Mouse (Mus musculus): ENCODE measurements around the gene Slc47a2. TPM values are rescaled to one million over a fixed set of nuclear protein-coding genes. Genes with fewer than 3 reads are reported as not detected.

The Slc47a2 gene
- polyA plus RNA-seq, 1 experiment = 0.01 TPM

DNA sequence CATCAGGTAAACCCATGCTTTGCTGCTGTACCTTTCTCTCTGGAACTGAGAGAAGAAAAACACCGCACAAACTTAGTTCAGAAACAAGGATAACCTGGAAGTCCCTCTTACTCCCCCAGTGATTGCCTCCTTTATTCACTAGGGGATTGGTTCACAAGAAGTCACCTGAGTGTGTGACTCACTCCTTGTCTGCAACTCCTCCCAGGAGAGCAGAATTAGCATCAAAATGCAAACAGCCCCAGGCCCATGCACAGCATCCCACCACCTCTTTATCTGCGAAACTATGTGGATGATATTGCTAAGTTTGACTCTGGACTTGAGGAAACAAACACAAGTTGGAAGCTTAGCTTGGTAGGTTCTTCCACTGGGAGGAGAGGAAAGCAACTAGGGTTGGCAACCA, 45.3 kb downstream of the Slc47a2 start:
- no peak overlapping the region for H3K4me3 ChIP-seq
- no peaks in the 10 kb centered on the region for H3K79me2 ChIP-seq (ENCODE audit: control insufficient read depth, insufficient read depth)
- no peaks in the 10 kb centered on the region for H3K36me3 ChIP-seq (ENCODE audit: control insufficient read depth, insufficient read depth)
- TF ChIP-seq USF1 (IDR thresholded peaks at IDR 0.05; ENCODE audit: low read depth) (no peak), TCF3 (IDR thresholded peaks at IDR 0.05; ENCODE audit: insufficient read length, low read depth) (no peak), CEBPB (IDR thresholded peaks at IDR 0.05; ENCODE audit: insufficient read depth, poor library complexity, severe bottlenecking) (no peak), MYOD1 (IDR thresholded peaks at IDR 0.05; ENCODE audit: control insufficient read depth in 1 of 3, insufficient read length in 2 of 3, low read depth in 2 of 3) (no peak), MYOG (IDR thresholded peaks at IDR 0.05; ENCODE audit: control insufficient read depth in 1 of 3, insufficient read depth in 1 of 3, insufficient read length in 2 of 3, low read depth in 2 of 3) (no peak), E2F4 (IDR thresholded peaks at IDR 0.05; ENCODE audit: insufficient read depth) (no peak), POLR2AphosphoS2 (IDR thresholded peaks at IDR 0.05; ENCODE audit: insufficient read length, low read depth) (no peak)
- no peaks in the 10 kb centered on the region for H3K27me3 ChIP-seq (ENCODE audit: control insufficient read depth, insufficient read depth, insufficient read length)
- H3ac ChIP-seq (ENCODE audit: control insufficient read depth, insufficient read length) = no peak overlapping the region
- no peak overlapping the region for H3K4me2 ChIP-seq (ENCODE audit: low read depth)

DNA sequence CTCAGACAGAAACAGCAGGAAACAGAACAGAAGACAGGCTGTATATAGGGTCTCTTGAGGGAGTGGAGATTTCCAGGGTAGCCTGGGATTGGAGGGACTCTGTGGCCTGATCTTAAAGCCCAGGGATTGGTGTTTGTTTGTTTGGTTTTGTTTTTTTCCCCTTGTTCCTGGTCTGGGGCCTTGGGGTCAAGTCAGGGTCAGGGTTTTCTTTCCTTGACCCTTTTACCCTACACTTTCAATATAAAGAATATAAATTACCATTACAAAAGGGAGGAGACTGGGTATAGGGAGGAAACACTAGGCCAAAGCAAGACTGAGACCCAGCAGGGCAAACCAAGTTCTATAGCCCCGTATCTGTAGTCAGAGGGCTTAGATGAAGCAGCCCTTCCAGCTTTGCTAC, 46.1 kb downstream of the Slc47a2 start:
- Histone ChIP-seq H3K36me3 (ENCODE audit: control insufficient read depth, insufficient read depth) (no peaks in the 10 kb centered on the region), H3K27me3 (ENCODE audit: control insufficient read depth, insufficient read depth, insufficient read length) (no peaks in the 10 kb centered on the region), H3K4me3 (no peak overlapping the region), H3ac (ENCODE audit: control insufficient read depth, insufficient read length) (no peak overlapping the region), H3K79me2 (ENCODE audit: control insufficient read depth, insufficient read depth) (no peaks in the 10 kb centered on the region), H3K4me2 (ENCODE audit: low read depth) (no peak overlapping the region)
- TF ChIP-seq E2F4 (IDR thresholded peaks at IDR 0.05; ENCODE audit: insufficient read depth) (no peak), USF1 (IDR thresholded peaks at IDR 0.05; ENCODE audit: low read depth) (no peak), MAX (IDR thresholded peaks at IDR 0.05; ENCODE audit: low read depth) (no peak), TCF12 (IDR thresholded peaks at IDR 0.05; ENCODE audit: insufficient read depth, poor library complexity, severe bottlenecking) (no peak), CEBPB (IDR thresholded peaks at IDR 0.05; ENCODE audit: insufficient read depth, poor library complexity, severe bottlenecking) (no peak), POLR2A (IDR thresholded peaks at IDR 0.05; ENCODE audit: insufficient read length, low read depth) (no peak)

GRCm38 (mm10) chr11:61295556-61295955, 47.1 kb downstream of the Slc47a2 start:
- Histone ChIP-seq H3K79me2 (ENCODE audit: control insufficient read depth, insufficient read depth) (no peaks in the 10 kb centered on the region), H3K4me3 (no peak overlapping the region), H3K36me3 (ENCODE audit: control insufficient read depth, insufficient read depth) (no peaks in the 10 kb centered on the region), H3K4me2 (ENCODE audit: low read depth) (no peak overlapping the region), H3K27me3 (ENCODE audit: control insufficient read depth, insufficient read depth, insufficient read length) (no peaks in the 10 kb centered on the region), H3ac (ENCODE audit: control insufficient read depth, insufficient read length) (no peak overlapping the region)
- TF ChIP-seq SRF (IDR thresholded peaks at IDR 0.05; ENCODE audit: control insufficient read depth, insufficient read length, low read depth) (no peak), MAX (IDR thresholded peaks at IDR 0.05; ENCODE audit: low read depth) (no peak), POLR2A (IDR thresholded peaks at IDR 0.05; ENCODE audit: insufficient read length, low read depth) (no peak), TCF3 (IDR thresholded peaks at IDR 0.05; ENCODE audit: insufficient read length, low read depth) (no peak), CEBPB (IDR thresholded peaks at IDR 0.05; ENCODE audit: insufficient read depth, poor library complexity, severe bottlenecking) (no peak), MYOG (IDR thresholded peaks at IDR 0.05; ENCODE audit: control insufficient read depth in 1 of 3, insufficient read depth in 1 of 3, insufficient read length in 2 of 3, low read depth in 2 of 3) (no peak), E2F4 (IDR thresholded peaks at IDR 0.05; ENCODE audit: insufficient read depth) (no peak), USF1 (IDR thresholded peaks at IDR 0.05; ENCODE audit: low read depth) (no peak), REST (IDR thresholded peaks at IDR 0.05; ENCODE audit: insufficient read depth, insufficient read length) (no peak), POLR2AphosphoS2 (IDR thresholded peaks at IDR 0.05; ENCODE audit: insufficient read length, low read depth) (no peak), MYOD1 (IDR thresholded peaks at IDR 0.05; ENCODE audit: control insufficient read depth in 1 of 3, insufficient read length in 2 of 3, low read depth in 2 of 3) (no peak), TCF12 (IDR thresholded peaks at IDR 0.05; ENCODE audit: insufficient read depth, poor library complexity, severe bottlenecking) (no peak)

- Histone ChIP-seq H3ac (ENCODE audit: control insufficient read depth, insufficient read length) (no peak overlapping the region), H3K4me2 (ENCODE audit: low read depth) (no peak overlapping the region), H3K4me3 (no peak overlapping the region), H3K79me2 (ENCODE audit: control insufficient read depth, insufficient read depth) (no peaks in the 10 kb centered on the region), H3K27me3 (ENCODE audit: control insufficient read depth, insufficient read depth, insufficient read length) (no peaks in the 10 kb centered on the region), H3K36me3 (ENCODE audit: control insufficient read depth, insufficient read depth) (no peaks in the 10 kb centered on the region)
- no peak for TF ChIP-seq TCF3 (IDR thresholded peaks at IDR 0.05; ENCODE audit: insufficient read length, low read depth)
- TF ChIP-seq E2F4 (IDR thresholded peaks at IDR 0.05; ENCODE audit: insufficient read depth) = no peak
- no peak for TF ChIP-seq MAX (IDR thresholded peaks at IDR 0.05; ENCODE audit: low read depth)
- TF ChIP-seq USF1 (IDR thresholded peaks at IDR 0.05; ENCODE audit: low read depth) = no peak
- TF ChIP-seq TCF12 (IDR thresholded peaks at IDR 0.05; ENCODE audit: insufficient read depth, poor library complexity, severe bottlenecking) = no peak
These were observed 48.2 kb downstream of the Slc47a2 start for GRCm38 (mm10) chr11:61294431-61294830.

DNA sequence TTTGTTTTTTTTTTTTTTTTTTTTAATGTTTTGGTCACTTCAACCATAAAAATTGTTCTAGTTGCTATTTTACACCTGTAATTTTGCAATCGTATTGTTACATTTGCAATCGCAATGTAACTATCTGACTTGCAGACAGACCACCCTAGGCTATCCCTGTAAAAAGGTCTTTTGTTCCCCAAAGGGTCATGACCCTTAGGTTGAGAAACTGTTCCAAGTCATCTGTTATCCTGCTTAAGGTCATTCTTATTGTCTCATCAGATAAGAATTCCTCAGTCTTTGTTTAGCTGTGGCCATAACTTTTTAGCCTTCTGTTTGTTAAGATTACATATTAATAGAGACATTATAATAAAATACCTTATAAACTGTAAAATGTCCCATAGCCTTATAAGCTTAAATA, 49.4 kb downstream of the Slc47a2 start:
- Histone ChIP-seq H3K4me2 (ENCODE audit: low read depth) (no peak overlapping the region), H3K4me3 (no peak overlapping the region), H3K27me3 (ENCODE audit: control insufficient read depth, insufficient read depth, insufficient read length) (no peaks in the 10 kb centered on the region), H3K79me2 (ENCODE audit: control insufficient read depth, insufficient read depth) (no peaks in the 10 kb centered on the region), H3K36me3 (ENCODE audit: control insufficient read depth, insufficient read depth) (no peaks in the 10 kb centered on the region), H3ac (ENCODE audit: control insufficient read depth, insufficient read length) (no peak overlapping the region)
- TF ChIP-seq MAX (IDR thresholded peaks at IDR 0.05; ENCODE audit: low read depth) (no peak), MYOD1 (IDR thresholded peaks at IDR 0.05; ENCODE audit: control insufficient read depth in 1 of 3, insufficient read length in 2 of 3, low read depth in 2 of 3) (no peak), USF1 (IDR thresholded peaks at IDR 0.05; ENCODE audit: low read depth) (no peak), REST (IDR thresholded peaks at IDR 0.05; ENCODE audit: insufficient read depth, insufficient read length) (no peak), SRF (IDR thresholded peaks at IDR 0.05; ENCODE audit: control insufficient read depth, insufficient read length, low read depth) (no peak), POLR2AphosphoS2 (IDR thresholded peaks at IDR 0.05; ENCODE audit: insufficient read length, low read depth) (no peak), TCF12 (IDR thresholded peaks at IDR 0.05; ENCODE audit: insufficient read depth, poor library complexity, severe bottlenecking) (no peak), CEBPB (IDR thresholded peaks at IDR 0.05; ENCODE audit: insufficient read depth, poor library complexity, severe bottlenecking) (no peak), E2F4 (IDR thresholded peaks at IDR 0.05; ENCODE audit: insufficient read depth) (no peak)

Measured in myocyte (in vitro differentiated cells).